Mouse (Mus musculus) midbrain, embryonic 12.5 days (tissue): ENCODE measurements around the gene Slc30a7. TPM values are rescaled to one million over a fixed set of nuclear protein-coding genes. Genes with fewer than 3 reads are reported as not detected.

Experiments used
- ATAC-seq: fragments of 200-750 bp; cut with Nextera tagmentation; 2 replicates; pipeline ENCODE4 v1.8.0; 2017; ENCODE audit warnings: low read depth, moderate TSS enrichment, moderate library complexity; ENCODE audit not compliant: low FRiP score
- H3K27ac ChIP-seq: fragments of 300-500 bp; sonication (generic); replicated peaks from 2 replicates; pipeline ENCODE4 v1.5.1; 2016; ENCODE audit warnings: mild to moderate bottlenecking
- H3K27me3 ChIP-seq: fragments of 300-500 bp; sonication (generic); 2 replicates; pipeline ENCODE4 v1.6.1; 2016; ENCODE audit warnings: mild to moderate bottlenecking
- H3K36me3 ChIP-seq: fragments of 300-500 bp; sonication (generic); 2 replicates; pipeline ENCODE4 v1.6.1; 2016
- H3K4me1 ChIP-seq: fragments of 300-500 bp; sonication (generic); 2 replicates; pipeline ENCODE4 v1.6.1; 2016
- H3K4me2 ChIP-seq: fragments of 300-500 bp; sonication (generic); replicated peaks from 2 replicates; pipeline ENCODE4 v1.6.1; 2016; ENCODE audit warnings: mild to moderate bottlenecking, moderate library complexity
- H3K4me3 ChIP-seq: fragments of 300-500 bp; sonication (generic); 2 replicates; pipeline ENCODE4 v1.5.1; 2016; ENCODE audit warnings: mild to moderate bottlenecking
- H3K9ac ChIP-seq: fragments of 300-500 bp; sonication (generic); replicated peaks from 2 replicates; pipeline ENCODE4 v1.6.1; 2016; ENCODE audit warnings: mild to moderate bottlenecking, moderate library complexity
- H3K9me3 ChIP-seq: fragments of 300-500 bp; sonication (generic); 2 replicates; pipeline ENCODE4 v1.6.1; 2016; ENCODE audit warnings: mild to moderate bottlenecking
- WGBS: fragments of 180-500 bp; shearing (Covaris S2); methylation state at CpG from one replicate; pipeline ENCODE4 v1.1.7; 2016; 5-methylcytosine and 5-hydroxymethylcytosine counted together
- microRNA-seq: library from miRNA; unstranded; fragments of <30 nt; microRNA quantifications from one replicate; pipeline ENCODE4, GENCODE M21; 2017
- polyA plus RNA-seq: library from polyadenylated mRNA; unstranded; fragments of >200 nt; fragmentation: Nextera tagmentation; extraction: Ambion mirVana; gene quantifications from 2 replicates; pipeline ENCODE4 v1.2.1, GENCODE M21; 2016

Slc30a7 gene
- polyA plus RNA-seq, 1 experiment from 2014 or later, result 23.5 TPM

DNA sequence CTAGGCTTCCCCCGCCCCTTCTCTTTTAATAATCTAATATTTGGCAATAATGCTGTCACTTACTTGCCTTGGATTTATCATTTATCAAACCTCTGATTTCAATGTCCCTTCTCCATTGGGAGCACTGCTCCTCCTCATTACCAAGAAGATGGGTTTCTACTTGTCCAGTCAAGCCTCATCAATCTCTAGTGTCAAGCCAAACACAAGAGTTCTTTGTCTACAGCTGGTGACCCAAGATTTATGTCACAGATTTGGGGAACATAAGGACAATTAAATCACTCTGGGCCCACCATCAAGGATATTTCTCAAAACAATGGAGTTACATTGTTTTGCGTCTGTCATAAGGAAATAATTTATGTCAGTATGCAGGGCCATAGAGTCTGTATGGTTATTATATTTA lies 114.0 kb downstream of the Slc30a7 start:
- ATAC-seq, result no peak
- Histone ChIP-seq H3K27me3 (no peaks in the 10 kb centered on the region), H3K36me3 (peaks cover 7% of the 10 kb centered on the region), H3K9me3 (no peaks in the 10 kb centered on the region), H3K27ac (no peak overlapping the region), H3K9ac (no peak overlapping the region), H3K4me1 (peaks cover 5% of the 10 kb centered on the region; the same call in 1 of the 2 replicates), H3K4me2 (no peak overlapping the region), H3K4me3 (no peak overlapping the region)
- 91% methylated on average over 2 of the region's 2 CpGs for WGBS

DNA sequence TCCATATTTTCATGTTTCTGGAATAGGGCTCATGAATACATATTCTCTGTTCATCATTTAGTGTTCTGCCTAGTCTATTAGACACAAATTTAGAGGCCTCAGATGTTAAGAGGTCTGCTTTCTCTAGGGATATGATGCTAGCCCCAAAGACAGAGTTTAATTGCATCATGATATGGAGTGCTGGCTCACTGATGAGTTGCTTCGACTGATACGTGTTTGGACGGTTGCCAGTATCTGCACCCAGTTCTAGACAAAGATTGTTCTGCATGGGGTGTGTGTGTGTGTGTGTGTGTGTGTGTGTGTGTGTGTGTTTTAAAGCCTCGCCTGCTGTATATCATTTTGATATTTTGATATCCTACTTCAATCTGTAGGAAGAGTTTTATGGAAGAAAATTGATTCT lies 114.9 kb downstream of the Slc30a7 start:
- no peaks in the 10 kb centered on the region for H3K9me3 ChIP-seq
- ATAC-seq, result no peak
- no peak overlapping the region for H3K4me2 ChIP-seq
- WGBS, result 83% methylated on average over 4 of the region's 4 CpGs
- H3K4me3 ChIP-seq, result no peak overlapping the region
- H3K4me1 ChIP-seq, result peaks cover 5% of the 10 kb centered on the region; the same call in 1 of the 2 replicates
- H3K27me3 ChIP-seq, result no peaks in the 10 kb centered on the region
- H3K36me3 ChIP-seq, result peaks cover 7% of the 10 kb centered on the region
- no peak overlapping the region for H3K27ac ChIP-seq
- no peak overlapping the region for H3K9ac ChIP-seq

Small RNAs within 50 kb of the gene (microRNA-seq; reads per million reads assigned to microRNA genes)
- not detected for gene Mir669n

Other genes starting within 250 kb of the Slc30a7 start
- gene Dph5, start 119.6 kb downstream of the Slc30a7 start, polyA plus RNA-seq, result 26.5 and 26.8 TPM in 2 replicates
- 24.8 and 25.7 TPM in 2 replicates for gene Extl2, start 56 bp upstream of the Slc30a7 start, polyA plus RNA-seq
- gene Vcam1, start 122.3 kb upstream of the Slc30a7 start, polyA plus RNA-seq, result 50.2 and 53.7 TPM in 2 replicates
- gene Gpr88, start 246.1 kb upstream of the Slc30a7 start, polyA plus RNA-seq, result 0.43 and 0.80 TPM in 2 replicates